Mouse (Mus musculus) G1E (cell line): Measurements from ENCODE around the gene Sept10.

ENCODE experiments used
- CTCF ChIP-seq: IDR thresholded peaks from 2 replicates; pipeline ENCODE4 v1.5.1; 2012; ENCODE audit warnings: low read depth, low read length, inconsistent platforms, mixed read lengths
- GATA1 ChIP-seq: IDR thresholded peaks from 2 replicates; pipeline ENCODE4 v1.6.1; 2012; ENCODE audit warnings: borderline replicate concordance, low read length, inconsistent platforms, mixed read lengths
- GATA2 ChIP-seq: IDR thresholded peaks from 2 replicates; pipeline ENCODE4 v1.6.1; 2012; ENCODE audit warnings: low read depth, low read length, inconsistent platforms, borderline replicate concordance
- POLR2AphosphoS5 ChIP-seq: IDR thresholded peaks from 2 replicates; pipeline ENCODE4 v1.6.1; 2012; ENCODE audit warnings: low read depth, low read length, inconsistent platforms; ENCODE audit not compliant: insufficient replicate concordance
- TAL1 ChIP-seq: conservative IDR thresholded peaks from 2 replicates; pipeline ENCODE4 v1.6.1; 2012; ENCODE audit warnings: low read depth, low read length, inconsistent platforms, mixed read lengths

GRCm38 (mm10) chr10:59265067-59265466, 43.4 kb upstream of the Sept10 start:
- no peak for TF ChIP-seq GATA1
- TF ChIP-seq TAL1, result no peak
- no peak for TF ChIP-seq CTCF
- no peak for TF ChIP-seq GATA2
- no peak for TF ChIP-seq POLR2AphosphoS5
